Mouse (Mus musculus) spleen, adult 2 months (tissue): ENCODE measurements around the gene Tbc1d32.

Experiments used
- CTCF ChIP-seq: fragments of 200-500 bp; IDR thresholded peaks from 2 replicates; pipeline ENCODE4 v1.5.1; 2011; ENCODE audit warnings: mild to moderate bottlenecking, inconsistent platforms; ENCODE audit not compliant: insufficient read depth, insufficient read length, insufficient replicate concordance; ENCODE audit errors: extremely low read depth
- POLR2A ChIP-seq: fragments of 200-500 bp; IDR thresholded peaks from 2 replicates; pipeline ENCODE4 v1.6.1; 2011; ENCODE audit warnings: low read depth, low read length, inconsistent platforms

DNA sequence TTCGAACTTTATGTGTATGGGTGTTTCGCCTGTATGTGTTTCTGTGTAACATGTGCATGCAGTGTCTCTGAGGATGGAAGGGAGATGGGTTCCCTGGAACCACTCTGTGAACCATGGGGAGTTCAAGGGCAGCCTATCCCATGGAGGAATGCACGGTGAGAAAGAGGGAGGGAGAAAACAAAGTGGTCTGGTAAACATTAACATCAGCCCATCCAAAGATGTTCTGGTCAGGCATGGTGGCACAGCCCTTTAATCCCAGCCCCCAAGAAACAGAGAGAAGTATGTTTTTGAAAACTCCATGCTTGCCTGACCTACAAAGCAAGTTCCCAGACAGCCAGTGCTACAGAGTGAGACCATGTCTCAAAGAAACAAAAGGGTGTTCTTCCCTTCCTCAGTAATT is 12.7 kb downstream of the Tbc1d32 start:
- TF ChIP-seq CTCF, result no peak
- TF ChIP-seq POLR2A, result no peak
